Mouse (Mus musculus) spleen, postnatal 10 days (tissue): ENCODE data around the gene Gimap1.

Experiments
- DNase-seq, 2 experiments: peaks; one replicate each; pipeline ENCODE4 v3.0.0; 2021 to 2022; ENCODE audit warnings: low spot score in 2 of 2

The Gimap1 gene

DNA sequence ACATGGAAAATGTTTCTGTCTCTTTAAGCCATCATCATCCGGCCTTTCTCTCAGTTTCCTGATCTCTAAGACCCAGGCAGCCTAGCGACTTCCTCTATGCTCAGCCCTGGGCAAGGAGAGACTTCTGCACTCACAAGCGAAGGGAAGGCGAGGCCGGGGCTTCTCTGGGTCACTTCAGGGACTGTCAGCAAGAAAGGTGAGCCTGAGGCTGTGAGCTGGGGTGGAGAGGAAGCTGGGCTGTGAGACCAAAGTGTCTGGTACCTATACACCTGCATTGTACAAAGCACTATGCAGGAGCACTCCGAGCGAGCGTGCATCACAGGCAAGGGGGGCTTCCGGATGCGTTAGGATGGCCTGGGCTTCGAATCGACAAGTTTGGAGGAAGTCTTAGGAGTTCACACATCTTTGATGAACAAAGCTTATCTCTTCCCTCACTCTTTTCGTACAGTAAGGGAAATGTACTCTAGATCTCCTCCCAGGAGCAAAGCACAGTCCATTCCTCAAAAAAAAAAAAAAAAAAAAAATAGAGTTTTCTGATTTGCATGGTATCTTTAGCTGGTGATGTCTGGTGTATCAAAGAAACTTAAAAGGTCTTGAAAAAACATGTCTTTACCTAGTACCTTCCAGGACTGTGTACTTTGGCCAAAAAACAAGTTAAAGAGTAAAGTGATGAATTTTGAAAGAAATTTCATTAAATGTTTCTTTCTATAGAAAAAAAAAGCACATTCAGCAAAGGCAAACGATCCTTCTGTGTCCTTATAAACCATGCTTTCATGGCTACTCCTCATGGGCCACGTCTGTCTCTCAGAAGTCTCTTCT lies at the start of gene Gimap1:
Gene Gimap1 (plus strand): TSS at position 94 of the 819 bp plus-strand sequence.
- DNase-seq = peak; percentile 54 to 68

- no peak for DNase-seq
Observed at GRCm38 (mm10) chr6:48689320-48689719, 49.5 kb upstream of the Gimap1 start.

GRCm38 (mm10) chr6:48692962-48693361 lies 45.9 kb upstream of the Gimap1 start:
- DNase-seq = peak in 1 of 2 experiments; percentile 44

DNA sequence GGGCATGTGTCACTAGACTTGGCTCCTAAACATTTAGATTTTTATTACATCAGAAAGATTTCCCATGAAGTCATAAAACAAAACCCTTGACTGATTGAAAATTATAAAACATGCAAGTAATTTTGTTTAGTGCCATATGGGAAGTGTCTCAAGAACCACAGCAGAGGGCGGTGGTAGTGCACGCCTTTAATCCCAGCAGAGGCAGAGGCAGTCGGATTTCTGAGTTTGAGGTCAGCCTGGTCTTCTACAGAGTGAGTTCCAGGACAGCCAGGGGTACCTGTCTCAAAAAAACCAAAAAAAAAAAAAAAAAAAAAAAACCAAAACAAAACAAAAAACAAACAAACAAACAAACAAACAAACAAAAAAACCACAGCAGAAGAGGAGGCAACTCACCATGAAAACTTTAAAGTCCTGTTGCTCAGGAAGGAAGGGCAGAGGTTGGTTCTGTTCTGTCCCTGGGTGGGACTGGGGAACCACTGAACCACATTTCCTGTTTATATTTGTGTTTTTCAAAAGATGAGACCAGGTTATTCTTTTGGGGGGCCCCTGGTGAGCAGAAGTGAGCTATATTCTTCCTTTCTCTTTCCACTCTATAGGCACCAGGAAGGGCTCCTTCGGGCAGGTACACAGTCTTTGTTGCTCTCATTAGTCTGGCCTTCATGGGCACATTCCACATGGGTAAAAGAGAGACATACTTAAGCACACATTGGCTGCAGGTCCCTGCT lies 41.9 kb upstream of the Gimap1 start:
- no peak for DNase-seq

GRCm38 (mm10) chr6:48697555-48697930 lies 41.3 kb upstream of the Gimap1 start:
- no peak for DNase-seq

DNA sequence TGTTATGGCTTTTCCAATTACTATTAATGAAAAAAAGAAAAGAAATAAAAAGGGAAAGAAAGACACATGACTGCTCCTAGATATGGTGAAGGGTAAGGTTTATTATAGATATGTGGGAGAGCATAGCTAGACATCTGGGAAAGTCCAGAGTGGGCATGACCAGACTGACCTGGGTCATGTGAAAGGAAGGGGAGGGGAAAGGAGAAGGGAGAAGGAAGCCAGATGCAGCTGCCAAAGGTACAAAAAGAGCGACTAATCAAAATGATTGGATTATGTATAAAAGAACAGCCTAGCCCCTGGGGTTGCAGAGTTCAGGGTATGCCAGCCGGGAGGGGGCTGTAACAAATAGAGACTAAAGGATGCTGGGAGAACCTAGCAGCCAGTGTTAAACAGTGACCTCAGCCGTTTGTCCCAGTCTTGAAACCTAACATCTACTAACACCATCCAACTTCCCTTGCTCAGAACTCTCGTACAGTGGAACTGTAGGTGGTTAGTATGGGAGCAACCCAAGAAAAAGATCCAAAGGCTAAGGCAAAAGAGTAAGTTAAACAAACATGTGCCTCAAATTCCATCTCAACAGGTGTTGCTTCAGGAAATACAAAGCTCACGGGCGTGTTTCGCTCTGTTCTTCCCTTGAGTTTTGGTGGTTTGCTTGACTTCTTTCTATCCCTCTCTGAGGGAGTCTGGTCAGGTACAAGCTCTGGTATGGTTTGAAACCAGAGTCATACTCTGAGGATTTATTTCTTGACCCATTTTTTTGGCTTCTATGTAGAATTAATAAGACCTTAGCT lies 40.6 kb upstream of the Gimap1 start:
- DNase-seq = peak in 1 of 2 experiments; percentile 10

GRCm38 (mm10) chr6:48698888-48699287 lies 40.0 kb upstream of the Gimap1 start:
- DNase-seq = no peak

DNA sequence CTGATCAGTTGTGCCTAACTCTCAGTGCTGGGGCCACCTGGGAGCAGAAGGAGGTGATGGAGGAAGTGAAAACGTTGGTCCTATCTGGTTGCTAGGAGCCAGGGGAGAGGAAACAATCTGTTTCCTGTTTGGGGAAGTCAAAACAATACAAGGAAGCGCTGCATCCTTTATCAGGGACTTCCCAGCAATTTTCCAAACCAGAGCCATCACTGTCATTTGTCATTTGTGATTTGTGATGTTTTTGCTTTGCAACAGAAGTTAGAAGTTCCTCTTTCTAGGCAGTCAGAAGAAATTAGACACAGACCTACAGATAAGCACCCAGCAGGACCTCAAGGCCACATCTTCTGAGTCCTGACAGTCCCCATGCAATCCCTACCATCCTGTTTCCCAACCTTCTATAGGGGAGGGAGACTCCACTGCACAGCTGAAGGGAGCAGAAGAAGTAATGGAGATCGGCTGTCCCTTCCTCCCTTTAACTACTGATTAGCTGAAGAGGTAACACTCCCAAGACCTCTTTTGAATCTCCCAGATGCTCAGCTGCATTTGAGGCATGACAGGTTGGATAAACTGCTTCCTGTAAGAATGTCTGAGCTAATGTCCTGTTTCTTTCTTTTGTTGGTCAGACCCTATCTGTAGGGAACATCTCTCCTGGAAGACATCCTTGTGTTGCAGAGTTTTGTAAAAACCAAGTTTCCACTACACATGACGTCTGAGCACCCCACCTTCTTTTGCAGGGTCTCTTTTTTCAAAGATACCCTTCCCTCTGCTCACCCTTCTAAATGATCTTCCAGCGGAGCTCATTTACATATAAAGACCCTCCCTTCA lies 38.4 kb upstream of the Gimap1 start:
- DNase-seq = peak in 1 of 2 experiments; percentile 49

DNA sequence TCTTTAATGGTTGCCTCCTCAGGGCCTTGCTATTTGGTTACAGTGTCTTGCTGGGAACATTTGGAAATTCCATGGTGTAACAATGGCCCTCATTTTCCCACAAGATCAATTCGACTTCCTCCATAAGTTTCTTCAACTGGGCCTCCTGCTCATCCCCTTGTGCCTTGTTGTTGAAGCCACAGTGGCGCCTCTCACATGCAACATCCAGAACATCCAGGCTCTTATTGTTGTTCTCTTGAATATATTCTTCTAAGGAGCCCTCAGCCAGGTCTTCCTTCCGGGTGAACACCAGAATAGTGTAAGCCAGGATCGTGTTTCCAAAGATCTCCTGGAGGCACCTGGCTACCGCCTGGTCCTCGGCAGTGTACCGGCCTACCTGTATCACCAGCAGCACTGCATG lies 36.7 kb upstream of the Gimap1 start:
- no peak for DNase-seq

DNA sequence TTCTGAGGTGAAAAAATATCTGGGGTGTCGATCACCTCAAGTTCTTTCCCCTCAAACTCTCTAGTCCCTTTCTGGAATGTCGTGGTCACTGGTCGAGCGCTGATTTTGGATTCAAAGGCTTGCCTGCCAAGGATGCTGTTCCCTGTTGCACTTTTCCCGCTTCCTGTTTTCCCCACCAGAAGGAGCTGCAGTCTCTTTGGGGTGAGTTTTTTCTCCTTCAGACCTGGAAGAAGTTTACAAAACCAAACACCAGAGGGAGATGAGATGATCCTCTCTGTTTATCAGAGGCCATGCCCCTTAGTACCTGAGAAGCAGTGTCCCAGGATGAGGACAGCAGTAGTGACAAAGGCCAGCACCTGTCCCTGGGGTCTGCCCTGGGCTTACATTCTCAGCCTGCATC lies 36.3 kb upstream of the Gimap1 start:
- DNase-seq = no peak

GRCm38 (mm10) chr6:48704146-48704545 lies 34.7 kb upstream of the Gimap1 start:
- DNase-seq = no peak

DNA sequence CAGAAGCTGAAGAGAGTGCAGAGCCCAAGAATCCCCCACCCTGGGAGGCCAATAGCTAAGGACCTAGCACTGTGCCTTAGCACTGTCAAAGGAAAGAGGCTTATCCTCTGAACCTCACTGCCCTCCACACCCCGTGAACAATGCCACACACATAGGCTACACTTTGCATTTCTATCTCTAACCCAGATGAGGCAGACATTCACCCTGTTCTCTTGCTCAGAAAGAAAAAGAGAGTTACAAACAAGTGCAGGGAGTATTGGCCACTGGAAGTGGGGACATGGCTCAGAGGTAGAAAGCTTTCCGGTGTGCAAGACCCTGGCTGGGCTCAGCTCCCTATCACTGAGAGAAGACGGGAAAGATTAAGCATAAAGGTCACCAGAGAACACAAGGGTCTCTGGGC lies 32.7 kb upstream of the Gimap1 start:
- DNase-seq = no peak

GRCm38 (mm10) chr6:48718455-48718854 lies 20.4 kb upstream of the Gimap1 start, which contains the start of the genes Gm28053 and Gimap7:
Gene Gm28053, plus strand, starts transcription at chr6:48718607.
Gene Gimap7, plus strand, starts transcription at chr6:48718621.
- peak in 1 of 2 experiments; percentile 71 for DNase-seq

GRCm38 (mm10) chr6:48720326-48720725 lies 18.5 kb upstream of the Gimap1 start:
- no peak for DNase-seq

- DNase-seq = no peak
Observed at GRCm38 (mm10) chr6:48723468-48723867, 15.4 kb upstream of the Gimap1 start.

GRCm38 (mm10) chr6:48725476-48725875 lies 13.4 kb upstream of the Gimap1 start:
- DNase-seq = peak in 1 of 2 experiments; percentile 55

- no peak for DNase-seq
Observed at GRCm38 (mm10) chr6:48727761-48728160, 11.1 kb upstream of the Gimap1 start.

DNA sequence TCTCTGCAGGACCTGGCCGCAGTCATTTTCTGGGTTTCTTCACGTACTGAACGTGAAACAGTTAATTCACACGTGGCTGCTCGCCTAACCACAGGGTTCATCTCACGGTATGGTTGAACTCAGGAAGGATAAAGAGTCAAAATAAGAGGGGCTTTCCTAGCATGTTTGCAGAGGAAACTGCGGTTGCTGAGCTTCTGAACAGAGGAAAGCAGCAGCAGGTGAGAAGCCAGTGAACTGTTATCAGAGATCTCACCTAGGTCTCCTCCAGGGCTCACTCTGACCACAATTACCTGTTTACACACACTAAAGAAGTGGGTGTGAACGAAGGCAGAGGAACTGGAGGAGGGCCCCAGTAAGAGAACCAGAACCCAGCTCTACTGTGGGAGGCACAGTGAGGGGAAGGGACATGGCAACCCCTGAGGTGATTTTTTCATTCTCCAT lies 6.0 kb upstream of the Gimap1 start:
- peak; percentile 17 to 64 for DNase-seq

DNA sequence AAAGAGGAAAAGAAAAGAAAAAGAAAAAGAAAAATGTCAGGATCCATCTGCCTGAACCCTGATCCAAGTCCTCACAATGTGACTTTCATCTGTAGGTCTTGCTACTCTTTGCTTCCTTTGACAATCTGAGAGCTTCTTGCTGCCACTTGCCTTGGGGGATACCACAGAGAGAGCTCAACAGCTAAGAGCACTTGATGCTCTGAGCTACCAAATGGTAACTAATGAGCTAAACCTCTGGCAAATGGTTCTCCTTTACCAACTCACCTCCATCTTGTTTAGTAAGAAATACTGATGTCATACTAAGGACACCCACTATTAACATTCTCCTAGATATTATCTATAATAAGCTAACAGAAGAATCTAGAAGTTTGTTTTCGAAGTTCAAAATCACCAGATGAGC lies 5.2 kb upstream of the Gimap1 start:
- peak in 1 of 2 experiments; percentile 10 for DNase-seq

DNA sequence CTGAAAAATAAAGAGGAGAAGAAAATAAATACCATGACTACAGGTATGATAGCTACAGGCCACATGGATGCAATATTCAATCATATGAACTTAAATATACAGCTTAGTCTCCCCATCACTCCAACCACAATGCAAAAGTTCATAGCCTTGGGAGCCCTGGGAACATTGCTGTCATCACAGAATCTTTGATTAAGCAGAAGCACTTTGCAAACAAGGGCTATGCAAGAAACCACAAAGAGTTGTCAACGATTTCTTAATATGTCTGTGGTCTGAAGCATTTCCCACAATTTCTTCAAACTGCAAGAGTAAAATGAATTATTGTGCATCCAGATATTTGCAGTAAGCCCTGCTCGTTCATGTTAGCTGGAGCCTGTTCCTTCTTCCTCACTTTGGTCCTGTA lies 1.8 kb upstream of the Gimap1 start:
- no peak for DNase-seq

GRCm38 (mm10) chr6:48737688-48738087 lies 1.2 kb upstream of the Gimap1 start:
- DNase-seq = peak in 1 of 2 experiments; percentile 11
